Mouse (Mus musculus) retina, postnatal 7 days (tissue): ENCODE measurements at regions not wholly inside any gene's neighbourhood (a gene's known extent, or its start where the extent isn't known, plus 50 kb on each side); places are given as distances from the start of the nearest gene placed in this dataset.

ENCODE experiments used
- DNase-seq: peaks from one replicate; pipeline ENCODE4 v3.0.0-alpha.2; 2012; ENCODE audit warnings: low read depth, low spot score

DNA sequence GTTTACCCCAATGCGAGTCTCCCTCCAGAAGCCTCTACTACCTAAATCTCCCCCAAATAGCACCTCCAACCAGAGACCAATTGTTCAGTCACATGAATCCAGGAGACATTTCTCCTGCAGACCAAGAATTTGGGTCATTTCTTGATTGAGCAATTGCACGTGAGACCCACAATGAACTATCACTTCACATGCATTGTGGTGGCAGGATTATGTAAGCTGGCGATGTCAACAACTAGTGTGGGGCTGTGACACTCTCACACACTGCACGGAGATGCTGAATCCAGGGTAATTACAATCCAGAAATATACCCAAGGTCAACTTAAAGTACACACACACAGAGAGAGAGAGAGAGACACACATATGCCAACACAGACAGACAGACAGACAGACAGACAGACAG lies 148.5 kb upstream of the Dyrk2 start:
- DNase-seq = no peak

DNA sequence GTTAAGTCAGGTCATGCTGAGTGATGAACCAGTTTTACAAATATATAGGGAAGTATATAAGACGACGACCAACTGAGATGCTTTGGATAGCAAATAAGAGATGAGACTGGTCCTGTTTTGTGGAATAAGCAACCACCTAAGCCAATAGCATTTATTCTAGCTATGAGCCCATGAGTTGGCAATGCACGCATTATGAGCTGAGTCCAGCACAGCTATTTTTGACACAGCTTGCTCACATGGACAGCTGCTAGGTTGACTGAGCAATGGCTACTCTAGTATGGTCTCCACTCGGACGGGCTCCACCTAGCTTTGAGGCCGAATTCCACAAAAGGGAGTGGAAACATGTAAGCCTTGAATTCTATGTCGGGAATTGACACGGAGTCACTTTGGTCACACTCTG lies 146.1 kb upstream of the Dyrk2 start:
- DNase-seq = no peak

DNA sequence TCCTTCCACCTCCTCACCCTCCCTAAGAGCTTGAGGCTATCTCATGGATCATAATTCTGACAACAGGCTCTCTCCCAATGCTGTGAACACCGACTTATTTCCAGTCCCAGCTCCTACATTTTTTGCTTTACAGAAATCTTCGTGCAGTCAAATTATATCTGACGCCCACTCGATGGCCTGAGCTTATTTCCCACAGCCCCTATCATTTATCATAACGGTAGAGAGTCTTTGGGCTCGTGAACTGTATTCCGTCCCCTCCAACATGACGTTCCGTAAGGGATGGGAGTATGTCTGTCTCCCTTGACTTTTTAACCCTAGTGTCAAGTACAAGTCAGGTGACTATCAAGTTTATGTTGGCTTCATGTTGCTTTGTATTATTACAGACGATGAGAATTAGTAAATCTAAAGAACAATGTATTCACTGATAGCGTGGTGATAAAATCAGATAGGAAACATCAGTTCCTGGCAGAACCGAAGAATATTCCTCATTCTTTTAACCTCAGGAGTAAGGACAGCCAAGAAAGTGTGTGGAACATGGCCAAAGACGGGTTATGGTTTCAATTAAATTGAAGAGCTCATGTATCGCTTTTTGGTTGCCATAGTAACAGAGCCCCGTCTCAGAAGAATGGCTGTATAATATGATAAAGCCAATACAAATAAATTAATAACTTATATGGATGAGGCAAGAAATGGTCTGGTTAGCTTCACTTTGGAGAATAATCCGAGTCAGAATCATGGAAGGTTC lies 145.5 kb upstream of the Dyrk2 start:
- no peak for DNase-seq

DNA sequence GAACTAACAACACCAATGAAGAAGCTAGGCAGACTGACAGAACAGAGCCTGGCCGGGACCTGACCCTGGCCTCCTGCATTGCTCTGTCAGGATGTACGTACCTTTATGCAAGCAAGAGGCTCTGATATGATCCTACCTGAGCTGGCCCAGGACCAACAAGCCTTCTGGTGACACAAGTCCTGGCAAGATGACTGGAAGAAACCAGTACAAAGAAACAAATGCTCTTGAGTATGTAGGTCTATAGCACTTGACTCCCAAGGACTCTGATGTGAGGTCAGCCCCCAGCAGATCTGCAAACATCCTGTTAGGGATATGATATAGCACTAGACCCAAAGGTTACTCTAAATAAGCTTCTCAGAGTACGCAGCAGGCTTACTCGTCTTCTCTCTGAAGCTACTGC lies 144.7 kb upstream of the Dyrk2 start:
- DNase-seq = no peak

DNA sequence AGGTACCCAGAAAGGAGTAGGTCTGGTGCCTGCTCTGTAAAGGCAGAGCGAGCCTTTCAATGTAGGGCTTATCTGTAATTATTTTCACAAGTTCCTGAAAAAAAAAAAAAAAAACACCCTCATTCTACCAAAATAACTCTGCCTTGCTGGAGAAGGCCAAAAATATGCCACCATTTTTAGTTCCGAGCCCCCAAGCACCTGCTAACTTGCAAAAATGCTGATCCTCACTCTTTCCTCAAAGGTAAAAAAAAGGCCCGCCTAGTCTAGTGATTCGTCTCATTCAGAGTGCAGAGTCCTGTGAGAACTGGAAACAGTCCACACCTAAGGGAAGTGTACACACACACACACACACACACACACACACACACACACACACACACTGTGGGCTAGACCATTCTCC lies 143.7 kb upstream of the Dyrk2 start:
- no peak for DNase-seq

DNA sequence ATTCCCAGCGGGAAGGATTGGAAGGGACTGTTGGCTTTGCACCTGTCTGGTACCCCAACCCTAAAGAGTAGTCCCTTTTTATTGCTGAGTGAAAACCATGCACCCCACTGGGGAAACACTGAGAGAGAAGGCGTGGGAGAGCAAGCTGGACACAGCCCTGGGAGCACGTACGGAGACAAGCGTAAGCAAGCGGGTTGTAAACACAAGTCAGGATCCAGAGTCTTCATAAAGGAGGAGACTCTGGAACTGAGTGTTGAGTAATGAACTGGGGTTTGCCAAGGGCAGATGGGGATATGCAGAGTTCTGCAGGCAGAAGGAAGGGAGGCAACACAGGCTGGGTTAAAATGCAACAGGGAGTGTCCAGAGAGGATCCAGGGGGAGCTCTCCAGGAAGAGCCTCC lies 141.5 kb upstream of the Dyrk2 start:
- no peak for DNase-seq

DNA sequence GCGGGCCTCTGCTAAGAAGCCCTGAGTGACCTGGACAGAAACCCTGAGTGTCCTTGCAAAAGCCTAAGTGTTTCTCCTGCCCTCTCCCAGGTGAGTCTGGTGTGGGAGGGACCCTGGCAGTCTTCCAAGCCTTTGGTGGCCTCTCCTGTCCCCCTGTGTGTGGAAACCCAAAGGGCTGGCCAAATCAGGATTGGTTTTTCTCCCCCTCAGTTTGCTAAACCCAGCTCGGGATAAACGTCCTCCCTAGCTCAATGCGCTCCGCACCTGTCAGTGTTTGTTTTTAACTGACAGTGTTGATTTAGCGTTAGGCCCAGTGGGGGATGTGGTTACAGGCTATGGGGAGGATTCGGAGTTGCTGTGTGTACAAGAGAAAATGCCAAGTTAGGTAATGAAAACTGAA lies 140.9 kb upstream of the Dyrk2 start:
- no peak for DNase-seq

DNA sequence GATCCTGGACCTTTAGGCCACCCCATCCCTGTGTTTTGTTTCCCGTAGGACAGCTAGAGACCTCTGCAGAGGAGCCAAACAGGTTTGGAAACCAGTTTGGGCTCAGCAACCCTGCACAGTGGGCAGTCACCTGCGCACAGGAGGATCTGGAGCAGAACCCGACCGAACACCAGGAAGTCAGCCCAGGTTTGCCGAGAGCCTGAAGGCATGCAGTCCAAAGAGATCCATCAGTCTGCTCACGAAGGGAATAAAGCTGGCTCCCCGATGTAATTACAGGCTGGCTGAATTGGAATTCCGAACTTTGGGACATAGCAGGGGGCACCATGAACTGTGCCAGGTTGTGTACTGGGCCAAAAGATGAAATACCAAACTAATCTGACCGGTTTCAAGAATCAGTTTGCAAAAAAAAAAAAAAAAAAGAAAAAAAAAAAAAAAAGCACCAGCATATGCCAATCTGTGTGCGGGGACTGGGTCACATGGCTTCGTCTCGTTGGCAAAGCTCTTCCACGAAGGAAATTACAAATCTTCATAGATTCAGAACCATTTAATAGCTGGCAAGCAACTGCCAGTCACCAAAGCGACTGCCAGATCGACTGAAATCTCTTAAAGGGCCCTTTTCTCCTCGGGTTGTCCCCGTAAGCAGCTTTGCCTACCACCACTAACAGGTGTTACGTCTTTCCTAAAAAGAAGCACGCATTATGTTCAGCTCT lies 137.0 kb upstream of the Dyrk2 start:
- no peak for DNase-seq

DNA sequence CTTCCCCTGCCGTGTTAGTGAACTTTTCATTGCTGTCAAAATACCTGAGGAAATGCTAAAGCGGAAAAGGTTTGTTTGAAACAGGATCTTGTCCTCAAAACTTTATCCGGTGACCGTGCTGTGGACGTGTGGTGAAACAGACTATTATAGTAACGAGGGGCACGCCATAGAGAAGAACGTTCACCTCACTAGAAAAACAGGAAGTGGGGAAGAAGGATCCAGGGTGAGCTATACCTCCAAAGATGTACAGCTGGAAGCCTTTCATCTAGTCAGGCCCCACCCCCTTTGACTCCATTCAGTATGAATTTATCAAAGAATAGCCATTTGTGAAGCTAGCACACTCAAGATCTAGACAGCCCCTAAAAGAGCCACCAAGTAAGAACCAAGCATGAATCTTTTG lies 135.5 kb upstream of the Dyrk2 start:
- no peak for DNase-seq

DNA sequence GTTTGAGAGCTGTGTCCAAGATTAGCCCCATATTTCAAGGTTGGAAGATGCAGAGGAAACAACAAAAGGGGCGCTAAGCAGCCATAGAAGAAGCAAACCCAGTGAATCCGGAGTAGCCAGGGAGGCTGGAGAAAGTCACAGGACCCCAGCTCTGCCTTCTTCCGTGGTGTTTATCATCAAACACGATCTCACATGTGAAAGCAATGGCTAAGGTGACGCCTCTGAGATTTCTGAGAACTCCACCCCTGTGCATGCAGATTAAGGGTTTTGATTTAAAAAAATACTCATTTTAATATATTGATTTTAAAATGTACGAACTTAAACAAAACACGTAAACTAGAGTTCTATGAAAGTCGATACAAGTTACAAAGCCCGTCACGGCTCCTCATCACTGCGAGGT lies 134.4 kb upstream of the Dyrk2 start:
- no peak for DNase-seq

DNA sequence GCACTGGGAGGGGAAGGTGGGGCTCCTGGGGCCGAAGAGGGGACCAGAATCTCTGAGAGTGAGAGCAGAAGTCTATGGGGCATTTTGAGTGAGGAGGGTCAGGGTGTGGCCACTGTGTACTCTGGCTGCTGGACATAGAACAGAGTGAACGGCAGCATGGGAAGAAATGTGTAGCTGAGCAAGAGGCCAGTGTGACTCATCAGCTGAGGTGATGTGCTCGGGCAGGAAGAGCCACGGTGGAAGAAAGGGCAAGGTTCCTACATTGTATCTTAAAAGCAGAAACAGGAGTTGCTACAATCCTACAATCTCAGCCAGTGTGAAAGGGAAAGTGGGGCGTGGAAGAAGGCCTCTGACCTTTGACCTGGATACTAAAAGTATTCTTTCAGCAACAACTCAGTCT lies 133.8 kb upstream of the Dyrk2 start:
- DNase-seq = no peak

DNA sequence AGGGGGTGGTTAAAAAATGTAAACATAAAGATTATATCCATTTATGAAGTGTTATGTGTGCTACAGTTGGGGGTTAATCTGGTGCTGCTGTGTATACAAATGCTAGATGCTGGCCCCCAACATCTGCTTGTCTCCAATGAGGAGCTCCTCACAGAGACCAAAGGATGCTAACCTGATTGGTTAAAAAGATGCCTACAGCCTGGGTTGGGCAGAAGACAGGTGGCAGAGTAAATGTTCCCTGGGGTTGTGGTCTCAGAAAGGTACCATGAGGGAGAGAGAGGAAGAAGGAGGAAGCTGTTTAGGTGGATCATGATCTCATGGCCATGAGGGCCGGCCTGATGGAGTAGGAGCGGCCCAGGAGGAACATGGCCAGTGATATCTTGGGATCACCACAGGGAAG lies 133.0 kb upstream of the Dyrk2 start:
- DNase-seq = no peak

DNA sequence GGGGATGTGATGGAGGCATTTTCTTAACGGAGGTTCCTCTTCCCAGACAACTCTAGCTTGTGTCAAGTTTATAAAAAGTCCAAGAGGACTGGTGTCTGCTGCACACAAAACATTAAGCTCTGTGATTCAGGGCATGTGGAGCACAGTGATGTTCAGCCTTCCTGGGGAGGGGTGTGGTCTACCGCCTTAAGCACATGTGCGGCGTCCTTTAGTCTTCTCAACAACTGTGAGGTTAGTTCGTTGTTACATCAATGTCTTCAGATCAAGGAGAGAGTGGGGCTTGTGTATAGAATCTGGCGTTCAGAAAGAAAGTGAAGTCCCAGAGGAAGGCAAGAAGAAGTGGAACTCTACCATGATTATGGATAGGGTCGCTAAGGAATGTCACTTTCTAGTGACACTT lies 131.9 kb upstream of the Dyrk2 start:
- DNase-seq = no peak

DNA sequence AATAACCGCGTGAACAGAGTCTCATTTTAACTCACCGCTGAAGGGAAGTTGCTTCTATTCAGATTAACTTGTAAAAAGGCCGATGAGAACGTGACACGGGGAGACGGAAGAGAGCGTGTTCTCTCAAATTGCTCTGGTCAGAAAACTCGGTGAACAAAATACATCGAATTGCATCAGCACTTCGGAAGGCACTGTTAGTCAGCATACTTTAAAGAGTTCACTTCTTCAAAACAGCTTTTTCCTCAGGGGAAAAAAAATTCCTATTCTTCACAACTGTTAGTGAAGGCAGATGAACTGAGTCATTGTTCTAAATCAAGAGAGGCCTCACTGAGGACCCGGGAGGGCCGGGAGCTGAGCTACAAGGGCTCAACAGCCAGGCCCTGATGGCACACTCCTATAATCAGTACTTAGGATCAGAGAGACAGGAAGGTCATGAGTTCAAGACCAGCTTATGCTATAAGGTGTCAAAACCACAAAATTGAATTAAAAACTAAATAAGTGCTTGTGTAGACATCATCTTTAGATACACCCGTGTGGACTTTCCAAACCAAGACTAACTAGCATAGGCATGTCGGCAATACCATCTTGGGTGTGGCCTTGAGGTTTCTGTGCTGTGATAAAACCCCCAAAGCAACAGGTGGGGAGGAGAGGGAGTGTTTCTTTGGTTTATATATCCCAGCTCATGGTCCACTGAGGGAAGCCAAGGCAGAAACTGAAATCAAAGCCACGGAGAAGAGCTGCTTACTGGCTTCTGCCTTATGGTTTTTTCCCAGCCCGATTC lies 131.2 kb upstream of the Dyrk2 start:
- no peak for DNase-seq

DNA sequence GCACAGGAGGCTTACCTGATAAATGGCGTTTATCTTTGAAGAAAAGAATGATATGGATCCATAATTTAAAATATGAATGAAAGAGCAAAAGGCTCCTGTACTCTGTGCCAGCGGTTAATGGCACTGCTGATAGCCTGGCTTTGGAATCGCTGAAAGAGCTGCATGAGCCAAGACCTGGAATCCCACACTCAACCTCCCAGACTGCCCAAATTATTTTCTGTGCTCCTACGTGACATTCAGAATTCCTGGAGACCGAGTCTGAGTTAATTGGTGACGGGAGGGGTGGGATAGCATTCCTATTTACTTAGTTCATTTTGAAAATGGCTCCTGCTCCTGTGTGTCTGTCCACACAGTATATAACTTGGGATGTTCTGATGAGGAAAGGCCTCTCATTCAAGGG lies 129.0 kb upstream of the Dyrk2 start:
- DNase-seq = no peak

DNA sequence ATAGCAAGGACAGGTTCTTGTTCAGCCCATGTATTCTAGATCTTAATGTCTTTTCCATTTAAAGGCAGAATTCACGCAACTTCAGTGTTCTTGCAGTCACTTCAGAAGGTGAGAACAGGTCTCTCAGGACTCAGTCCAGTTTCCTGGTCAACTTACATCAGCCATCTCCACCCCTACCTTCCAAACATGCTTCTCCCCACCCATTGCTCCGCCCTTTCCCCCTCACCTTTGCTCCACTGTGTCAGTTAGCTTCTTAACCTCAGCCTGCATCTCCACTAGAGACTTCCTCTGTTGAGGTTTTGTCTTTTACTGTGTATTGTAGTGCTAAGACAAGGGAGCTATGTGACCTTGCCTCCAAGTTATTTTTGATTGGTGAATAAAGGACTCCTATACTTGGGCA lies 127.0 kb upstream of the Dyrk2 start:
- DNase-seq = no peak

DNA sequence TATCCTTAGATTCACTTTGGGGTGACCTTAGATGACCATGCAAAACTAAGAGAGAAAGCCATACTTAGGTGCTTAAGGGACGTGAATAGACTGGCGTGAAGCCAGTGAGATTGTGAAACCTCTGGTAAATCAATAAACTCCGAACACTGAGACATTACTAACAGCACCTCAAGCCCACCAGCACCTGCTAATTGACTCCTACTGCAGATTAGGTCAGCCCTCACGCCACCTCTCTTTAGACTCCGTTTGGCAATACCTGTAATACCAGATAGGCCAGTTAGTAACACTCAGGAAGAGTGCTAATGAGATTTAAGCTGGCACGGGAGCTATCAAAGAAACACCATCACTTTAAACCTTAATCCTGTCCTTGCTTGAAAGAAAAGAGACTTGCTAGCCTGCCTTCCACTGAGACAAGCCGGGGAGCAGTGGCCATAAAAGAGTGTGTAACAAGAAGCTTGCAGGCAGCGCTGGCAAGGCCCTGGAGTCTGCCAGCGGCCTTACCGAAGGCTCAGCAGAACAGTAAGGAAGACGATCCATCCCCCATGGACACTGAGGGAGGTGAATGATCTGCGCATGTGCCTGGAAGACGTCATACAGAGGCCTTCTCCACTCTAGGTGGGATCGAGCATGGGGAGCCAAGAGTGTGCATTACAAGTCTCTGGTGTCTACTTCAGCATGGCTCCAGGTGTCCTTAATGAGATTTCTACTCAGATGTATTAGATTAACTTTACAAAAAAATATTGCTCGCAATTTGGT lies 124.0 kb upstream of the Dyrk2 start:
- no peak for DNase-seq

DNA sequence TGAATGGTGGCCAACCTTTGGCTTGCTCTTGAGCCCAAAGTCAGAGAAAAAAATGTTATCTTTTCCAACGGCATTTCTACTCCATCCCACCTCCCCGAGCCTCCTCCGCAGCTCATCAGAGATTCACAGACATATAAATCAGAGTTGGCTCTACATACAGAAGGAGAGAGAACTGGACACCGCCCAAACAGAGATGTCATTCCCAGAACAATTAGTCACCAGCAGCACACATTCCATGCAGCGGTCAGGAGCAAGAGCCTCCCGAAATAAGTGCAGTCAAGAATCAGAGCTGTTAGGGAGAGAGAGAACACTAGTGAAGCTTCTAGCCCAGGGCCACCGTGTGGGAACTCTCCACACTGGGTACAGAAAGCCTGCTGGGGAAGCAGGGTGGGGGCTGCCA lies 121.2 kb upstream of the Dyrk2 start:
- no peak for DNase-seq

DNA sequence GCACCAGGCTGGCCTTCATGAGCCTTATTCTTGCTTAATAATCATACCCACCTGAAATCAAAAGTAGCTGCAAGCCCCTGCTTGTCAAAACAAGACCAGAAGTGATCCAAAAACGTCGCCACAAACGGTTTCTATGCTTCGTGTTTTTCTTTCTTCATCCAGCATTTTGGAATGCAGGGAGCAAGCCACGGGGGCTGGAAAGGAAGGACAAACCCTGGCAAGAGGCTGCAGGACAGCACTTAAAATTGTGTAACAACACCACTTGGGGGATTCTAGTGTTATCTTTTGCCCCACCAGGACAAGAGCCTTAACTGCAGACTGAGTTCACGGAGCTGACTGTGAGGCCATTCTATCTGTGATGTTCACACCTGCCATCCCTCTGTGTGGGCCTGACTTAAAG lies 120.5 kb upstream of the Dyrk2 start:
- DNase-seq = no peak

DNA sequence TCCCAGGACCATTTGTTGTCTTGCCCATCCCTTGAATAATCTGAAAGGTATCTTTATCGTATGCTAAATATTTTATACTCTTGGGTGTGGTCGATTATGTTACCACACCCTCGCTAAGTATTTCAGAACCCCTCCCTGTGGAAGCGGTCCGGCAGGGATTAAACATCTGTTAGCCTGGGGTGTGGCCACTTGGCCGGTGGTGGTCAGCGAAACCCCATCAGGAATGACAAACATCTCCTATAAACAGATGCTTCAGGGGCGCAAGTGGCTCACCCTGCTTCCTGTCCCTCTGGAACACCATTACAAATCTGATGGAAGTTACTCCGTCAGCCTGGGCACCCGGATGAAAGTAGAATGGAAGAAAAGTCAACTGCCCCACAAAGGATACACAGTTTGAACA lies 119.8 kb upstream of the Dyrk2 start:
- no peak for DNase-seq

DNA sequence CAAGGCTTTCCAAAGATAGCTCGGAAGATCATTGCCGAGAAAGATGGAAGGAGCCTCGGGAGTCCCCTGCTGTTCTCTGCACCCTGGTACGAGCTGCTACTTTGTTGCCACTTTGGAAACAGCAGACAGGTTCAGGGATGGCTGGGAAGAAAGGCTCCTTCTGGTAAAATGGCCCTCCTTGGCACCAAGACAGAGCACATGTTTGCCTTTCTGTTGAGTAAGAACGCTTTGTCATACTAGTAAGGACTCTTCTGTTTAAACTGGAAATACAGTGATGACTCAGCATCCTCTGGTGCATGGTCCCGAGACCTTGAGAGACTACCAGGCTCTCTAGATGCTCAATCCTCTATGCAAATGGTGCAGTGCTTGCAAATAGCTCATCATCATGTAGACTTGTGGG lies 118.2 kb upstream of the Dyrk2 start:
- DNase-seq = no peak

DNA sequence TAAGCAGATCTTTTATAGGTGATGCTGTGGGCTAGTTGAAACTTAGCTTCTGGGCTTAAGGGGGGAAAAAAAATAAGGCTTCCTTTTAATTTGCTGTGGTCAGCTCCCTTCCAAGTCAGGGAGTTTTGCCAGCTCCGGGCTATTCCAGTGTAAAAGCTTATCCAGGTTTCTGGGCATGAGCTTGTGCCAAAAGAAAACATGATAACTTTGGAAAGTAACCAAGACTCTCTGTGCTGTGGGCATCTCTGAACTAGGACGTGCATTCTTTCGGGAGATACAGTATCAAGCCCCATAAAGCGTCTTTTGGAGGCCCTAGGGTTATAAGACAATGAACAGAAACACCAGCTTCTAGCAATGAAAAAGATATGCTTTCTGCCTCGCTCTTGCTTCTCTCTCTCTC lies 114.6 kb upstream of the Dyrk2 start:
- DNase-seq = no peak
